Mouse (Mus musculus) erythroblast, embryonic 14.5 days (primary cell): ENCODE results near the gene Gnai2.

Experiments used
- GATA1 ChIP-seq: IDR thresholded peaks from 2 replicates; pipeline ENCODE4 v1.6.1; 2012; ENCODE audit warnings: low read length, inconsistent platforms, mixed read lengths
- TAL1 ChIP-seq: IDR thresholded peaks from 3 replicates; pipeline ENCODE4 v1.6.1; 2012; ENCODE audit warnings: low read length, inconsistent platforms, mixed read lengths

DNA sequence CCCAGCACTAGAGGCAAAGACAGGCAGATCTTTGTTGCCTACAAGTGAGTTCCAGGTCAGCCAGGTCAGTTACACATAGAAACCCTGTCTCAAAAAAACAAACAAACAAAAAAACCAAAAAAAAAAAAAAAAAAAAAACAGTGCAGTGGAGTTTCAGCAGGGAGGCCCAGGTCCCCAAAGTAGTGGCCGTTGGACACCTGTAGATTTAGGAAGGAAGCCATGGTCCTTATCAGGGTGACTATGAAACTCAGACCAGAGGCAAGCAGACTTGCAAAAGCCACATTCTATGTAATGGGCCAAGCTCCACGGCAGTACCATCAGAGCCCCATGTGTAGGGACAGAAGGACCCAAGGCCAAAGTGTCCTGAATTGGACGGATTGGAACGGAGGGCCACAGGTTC, 53.6 kb downstream of the Gnai2 start:
- no peak for TF ChIP-seq TAL1
- no peak for TF ChIP-seq GATA1
